Mouse (Mus musculus): Measurements from ENCODE around the gene Cd81. TPM values are rescaled to one million over a fixed set of nuclear protein-coding genes. Genes with fewer than 3 reads are reported as not detected.

Cd81 gene
- polyA plus RNA-seq, 2 experiments, result 48.0 to 120 TPM

GRCm38 (mm10) chr7:143057667-143058220 lies 5.2 kb downstream of the Cd81 start:
- Histone ChIP-seq H3K27me3 (ENCODE audit: control insufficient read depth, insufficient read depth, low read length) (no peaks in the 10 kb centered on the region), H3K27ac (peak overlapping the region; percentile 53), H3K4me1 (replicated peaks; ENCODE audit: control insufficient read depth in 2 of 2, insufficient read depth in 2 of 2, low read length in 1 of 2) (peaks cover 43 to 64% of the 10 kb centered on the region in 2 experiments), H3K4me3 (ENCODE audit: insufficient read depth in 1 of 2, low read depth in 2 of 2, low read length in 2 of 2) (no peak overlapping the region), H3K36me3 (replicated peaks; ENCODE audit: control insufficient read depth, insufficient read depth, low read depth) (peaks cover 3% of the 10 kb centered on the region; the same call in 1 of the 2 replicates), H3K4me2 (ENCODE audit: low read depth) (peak overlapping the region; percentile 60), H3K9me3 (ENCODE audit: control insufficient read depth, low read length) (no peaks in the 10 kb centered on the region), H3K9ac (replicated peaks) (no peak overlapping the region; the same call in 1 of the 2 replicates)
- DNase-seq (ENCODE audit: low read depth in 3 of 3, low spot score in 3 of 3) (peak; percentile 51 to 64 (median 54)), ATAC-seq (ENCODE audit: insufficient read depth) (peak; percentile 64)
- TF ChIP-seq EP300 (IDR thresholded peaks at IDR 0.05; ENCODE audit: low read depth), result peak; percentile 75
- TF ChIP-seq CTCF (IDR thresholded peaks at IDR 0.05; ENCODE audit: low read depth), result no peak
- WGBS (ENCODE audit: insufficient replicate concordance), result 6% methylated on average over 9 of the region's 9 CpGs

GRCm38 (mm10) chr7:143058221-143058697 lies 5.7 kb downstream of the Cd81 start:
- no peaks in the 10 kb centered on the region for H3K27me3 ChIP-seq (ENCODE audit: control insufficient read depth, insufficient read depth, low read length)
- H3K4me2 ChIP-seq (ENCODE audit: low read depth), result peak overlapping the region; percentile 60
- H3K9me3 ChIP-seq (ENCODE audit: control insufficient read depth, low read length), result no peaks in the 10 kb centered on the region
- peak overlapping the region; percentile 8 for H3K27ac ChIP-seq
- WGBS (ENCODE audit: insufficient replicate concordance), result 19% methylated on average over 5 of the region's 5 CpGs
- no peak overlapping the region for H3K9ac ChIP-seq (replicated peaks)
- H3K36me3 ChIP-seq (replicated peaks; ENCODE audit: control insufficient read depth, insufficient read depth, low read depth), result peaks cover 4% of the 10 kb centered on the region; the same call in 1 of the 2 replicates
- ATAC-seq (ENCODE audit: insufficient read depth) (peak; percentile 26), DNase-seq (ENCODE audit: low read depth in 3 of 3, low spot score in 3 of 3) (no peak)
- H3K4me3 ChIP-seq (ENCODE audit: insufficient read depth in 1 of 2, low read depth in 2 of 2, low read length in 2 of 2), result no peak overlapping the region
- TF ChIP-seq CTCF (IDR thresholded peaks at IDR 0.05; ENCODE audit: low read depth) (no peak), EP300 (IDR thresholded peaks at IDR 0.05; ENCODE audit: low read depth) (no peak)
- H3K4me1 ChIP-seq (replicated peaks; ENCODE audit: control insufficient read depth in 2 of 2, insufficient read depth in 2 of 2, low read length in 1 of 2), result peaks cover 43 to 64% of the 10 kb centered on the region in 2 experiments

GRCm38 (mm10) chr7:143059202-143059870 lies 6.8 kb downstream of the Cd81 start:
- no peaks in the 10 kb centered on the region for H3K27me3 ChIP-seq (ENCODE audit: control insufficient read depth, insufficient read depth, low read length)
- no peak for TF ChIP-seq CTCF (IDR thresholded peaks at IDR 0.05; ENCODE audit: low read depth)
- TF ChIP-seq EP300 (IDR thresholded peaks at IDR 0.05; ENCODE audit: low read depth), result no peak
- H3K4me3 ChIP-seq (ENCODE audit: insufficient read depth in 1 of 2, low read depth in 2 of 2, low read length in 2 of 2), result no peak overlapping the region
- DNase-seq (ENCODE audit: low read depth in 3 of 3, low spot score in 3 of 3) (no peak), ATAC-seq (ENCODE audit: insufficient read depth) (no peak)
- H3K4me1 ChIP-seq (replicated peaks; ENCODE audit: control insufficient read depth in 2 of 2, insufficient read depth in 2 of 2, low read length in 1 of 2), result peaks cover 43 to 56% of the 10 kb centered on the region in 2 experiments
- H3K36me3 ChIP-seq (replicated peaks; ENCODE audit: control insufficient read depth, insufficient read depth, low read depth), result peaks cover 12% of the 10 kb centered on the region; the same call in 1 of the 2 replicates
- H3K9me3 ChIP-seq (ENCODE audit: control insufficient read depth, low read length), result no peaks in the 10 kb centered on the region
- no peak overlapping the region for H3K9ac ChIP-seq (replicated peaks)
- H3K27ac ChIP-seq, result no peak overlapping the region
- H3K4me2 ChIP-seq (ENCODE audit: low read depth), result no peak overlapping the region
- 33% methylated on average over 5 of the region's 5 CpGs for WGBS (ENCODE audit: insufficient replicate concordance)

- Histone ChIP-seq H3K4me2 (ENCODE audit: low read depth) (no peak overlapping the region), H3K4me3 (ENCODE audit: insufficient read depth in 1 of 2, low read depth in 2 of 2, low read length in 2 of 2) (no peak overlapping the region), H3K9ac (replicated peaks) (no peak overlapping the region), H3K27ac (no peak overlapping the region), H3K4me1 (replicated peaks; ENCODE audit: control insufficient read depth in 2 of 2, insufficient read depth in 2 of 2, low read length in 1 of 2) (peaks cover 18 to 24% of the 10 kb centered on the region in 2 experiments), H3K9me3 (ENCODE audit: control insufficient read depth, low read length) (no peaks in the 10 kb centered on the region), H3K27me3 (ENCODE audit: control insufficient read depth, insufficient read depth, low read length) (no peaks in the 10 kb centered on the region), H3K36me3 (replicated peaks; ENCODE audit: control insufficient read depth, insufficient read depth, low read depth) (peaks cover 31% of the 10 kb centered on the region)
- TF ChIP-seq EP300 (IDR thresholded peaks at IDR 0.05; ENCODE audit: low read depth) (no peak), CTCF (IDR thresholded peaks at IDR 0.05; ENCODE audit: low read depth) (no peak)
- DNase-seq (ENCODE audit: low read depth in 3 of 3, low spot score in 3 of 3) (no peak), ATAC-seq (ENCODE audit: insufficient read depth) (no peak)
- 52% methylated on average over 2 of the region's 2 CpGs for WGBS (ENCODE audit: insufficient replicate concordance)
Measured at GRCm38 (mm10) chr7:143062704-143063103, 10.2 kb downstream of the Cd81 start.

- no peaks in the 10 kb centered on the region for H3K9me3 ChIP-seq (ENCODE audit: control insufficient read depth, low read length)
- no peak overlapping the region for H3K4me3 ChIP-seq (ENCODE audit: insufficient read depth in 1 of 2, low read depth in 2 of 2, low read length in 2 of 2)
- H3K36me3 ChIP-seq (replicated peaks; ENCODE audit: control insufficient read depth, insufficient read depth, low read depth), result peaks cover 31% of the 10 kb centered on the region
- TF ChIP-seq CTCF (IDR thresholded peaks at IDR 0.05; ENCODE audit: low read depth) (no peak), EP300 (IDR thresholded peaks at IDR 0.05; ENCODE audit: low read depth) (no peak)
- 82% methylated on average over 6 of the region's 6 CpGs for WGBS (ENCODE audit: insufficient replicate concordance)
- H3K27me3 ChIP-seq (ENCODE audit: control insufficient read depth, insufficient read depth, low read length), result no peaks in the 10 kb centered on the region
- H3K4me2 ChIP-seq (ENCODE audit: low read depth), result no peak overlapping the region
- no peak overlapping the region for H3K9ac ChIP-seq (replicated peaks)
- H3K27ac ChIP-seq, result no peak overlapping the region
- H3K4me1 ChIP-seq (replicated peaks; ENCODE audit: control insufficient read depth in 2 of 2, insufficient read depth in 2 of 2, low read length in 1 of 2), result peaks cover 5 to 17% of the 10 kb centered on the region in 2 experiments; a peak in 3 of 4 replicates
- DNase-seq (ENCODE audit: low read depth in 3 of 3, low spot score in 3 of 3) (no peak), ATAC-seq (ENCODE audit: insufficient read depth) (no peak)
Measured at GRCm38 (mm10) chr7:143064226-143064625, 11.7 kb downstream of the Cd81 start.
